Mouse (Mus musculus): ENCODE data around the gene Adrm1. TPM values are rescaled to one million over a fixed set of nuclear protein-coding genes. Genes with fewer than 3 reads are reported as not detected.
"Not testable (repeated sequence)": the region's sequence is repeated elsewhere in the genome, so short reads cannot be mapped to it uniquely, and the experiment has no call there.

The Adrm1 gene
- polyA plus RNA-seq, 1 experiment from 2014 or later = 207 TPM

GRCm38 (mm10) chr2:180165855-180166254, 5.4 kb upstream of the Adrm1 start:
- WGBS = 77% methylated on average over 2 of the region's 2 CpGs
- Histone ChIP-seq H3K36me3 (peaks cover 22% of the 10 kb centered on the region), H3K4me2 (no peak overlapping the region), H3K27ac (no peak overlapping the region), H3K4me3 (replicated peaks) (no peak overlapping the region), H3K9me3 (no peaks in the 10 kb centered on the region), H3K27me3 (no peaks in the 10 kb centered on the region), H3K9ac (replicated peaks) (no peak overlapping the region), H3K4me1 (replicated peaks) (peaks cover 3% of the 10 kb centered on the region; the same call in 1 of the 2 replicates)
- no peak for ATAC-seq (ENCODE audit: insufficient number of reproducible peaks, insufficient read depth, low FRiP score, low TSS enrichment, low read depth)

GRCm38 (mm10) chr2:180166869-180167268, 4.4 kb upstream of the Adrm1 start:
- Histone ChIP-seq H3K4me1 (replicated peaks) (peaks cover 4% of the 10 kb centered on the region; the same call in 1 of the 2 replicates), H3K9me3 (no peaks in the 10 kb centered on the region), H3K9ac (replicated peaks) (no peak overlapping the region), H3K4me2 (no peak overlapping the region), H3K27me3 (no peaks in the 10 kb centered on the region), H3K36me3 (peaks cover 13% of the 10 kb centered on the region; the same call in 1 of the 2 replicates), H3K27ac (no peak overlapping the region), H3K4me3 (replicated peaks) (no peak overlapping the region)
- no peak for ATAC-seq (ENCODE audit: insufficient number of reproducible peaks, insufficient read depth, low FRiP score, low TSS enrichment, low read depth)
- WGBS = 79% methylated on average over 2 of the region's 2 CpGs

- 0 out of 2 replicates have a peak overlapping the region, but pooled peaks have one; percentile 50 for H3K9ac ChIP-seq (replicated peaks)
- no peak overlapping the region for H3K27ac ChIP-seq
- ATAC-seq (ENCODE audit: insufficient number of reproducible peaks, insufficient read depth, low FRiP score, low TSS enrichment, low read depth) = no peak
- H3K27me3 ChIP-seq = no peaks in the 10 kb centered on the region
- H3K4me2 ChIP-seq = peak overlapping the region; percentile 99
- H3K4me1 ChIP-seq (replicated peaks) = peaks cover 19% of the 10 kb centered on the region
- peak overlapping the region; percentile 98; the same call in 1 of the 2 replicates for H3K4me3 ChIP-seq (replicated peaks)
- 79% methylated on average over 11 of the region's 11 CpGs for WGBS
- H3K9me3 ChIP-seq = no peaks in the 10 kb centered on the region
- H3K36me3 ChIP-seq = peaks cover 25% of the 10 kb centered on the region
Measured at GRCm38 (mm10) chr2:180170151-180170805, 1.0 kb upstream of the Adrm1 start.

- H3K4me2 ChIP-seq = peak overlapping the region; percentile 99
- peaks cover 19% of the 10 kb centered on the region for H3K4me1 ChIP-seq (replicated peaks)
- H3K9ac ChIP-seq (replicated peaks) = peak overlapping the region; percentile 94
- H3K4me3 ChIP-seq (replicated peaks) = peak overlapping the region; percentile 98
- H3K27ac ChIP-seq = peak overlapping the region; percentile 89
- ATAC-seq (ENCODE audit: insufficient number of reproducible peaks, insufficient read depth, low FRiP score, low TSS enrichment, low read depth) = peak; percentile 63
- H3K27me3 ChIP-seq = no peaks in the 10 kb centered on the region
- under 1% methylated on average over 80 of the region's 80 CpGs for WGBS
- H3K9me3 ChIP-seq = no peaks in the 10 kb centered on the region
- H3K36me3 ChIP-seq = peaks cover 38% of the 10 kb centered on the region
Measured at GRCm38 (mm10) chr2:180171522-180172070, 311 bp downstream of the Adrm1 start.

GRCm38 (mm10) chr2:180172152-180172551, 867 bp downstream of the Adrm1 start:
- Histone ChIP-seq H3K4me3 (replicated peaks) (peak overlapping the region; percentile 98), H3K27me3 (no peaks in the 10 kb centered on the region), H3K4me1 (replicated peaks) (peaks cover 19% of the 10 kb centered on the region), H3K9ac (replicated peaks) (peak overlapping the region; percentile 94), H3K9me3 (no peaks in the 10 kb centered on the region), H3K36me3 (peaks cover 43% of the 10 kb centered on the region), H3K27ac (0 out of 2 replicates have a peak overlapping the region, but pooled peaks have one; percentile 31), H3K4me2 (peak overlapping the region; percentile 99)
- no peak for ATAC-seq (ENCODE audit: insufficient number of reproducible peaks, insufficient read depth, low FRiP score, low TSS enrichment, low read depth)
- WGBS = 8% methylated on average over 8 of the region's 9 CpGs

- Histone ChIP-seq H3K36me3 (peaks cover 53% of the 10 kb centered on the region), H3K9ac (replicated peaks) (peak overlapping the region; percentile 94; the same call in 1 of the 2 replicates)
Measured at GRCm38 (mm10) chr2:180173163-180173562, 1.9 kb downstream of the Adrm1 start.

GRCm38 (mm10) chr2:180173711-180174110, 2.4 kb downstream of the Adrm1 start:
- peaks cover 19% of the 10 kb centered on the region for H3K4me1 ChIP-seq (replicated peaks)
- not testable (repeated sequence) for H3K27ac ChIP-seq; ATAC-seq (ENCODE audit: insufficient number of reproducible peaks, insufficient read depth, low FRiP score, low TSS enrichment, low read depth); H3K27me3 ChIP-seq; H3K9me3 ChIP-seq; H3K4me2 ChIP-seq
- 0 out of 2 replicates have a peak overlapping the region, but pooled peaks have one; percentile 94 for H3K9ac ChIP-seq (replicated peaks)
- peak overlapping the region; percentile 9; the same call in 1 of the 2 replicates for H3K4me3 ChIP-seq (replicated peaks)
- H3K36me3 ChIP-seq = peaks cover 59% of the 10 kb centered on the region
- 95% methylated on average over 8 of the region's 8 CpGs for WGBS

More at GRCm38 (mm10) chr2:180173163-180173562, 1.9 kb downstream of the Adrm1 start:
- H3K4me3 ChIP-seq (replicated peaks) = peak overlapping the region; percentile 98
- no peaks in the 10 kb centered on the region for H3K27me3 ChIP-seq
- no peak for ATAC-seq (ENCODE audit: insufficient number of reproducible peaks, insufficient read depth, low FRiP score, low TSS enrichment, low read depth)
- H3K27ac ChIP-seq = no peak overlapping the region
- H3K4me1 ChIP-seq (replicated peaks) = peaks cover 19% of the 10 kb centered on the region
- H3K4me2 ChIP-seq = peak overlapping the region; percentile 99
- 78% methylated on average over 4 of the region's 4 CpGs for WGBS
- H3K9me3 ChIP-seq = no peaks in the 10 kb centered on the region

- no peak overlapping the region for H3K9ac ChIP-seq (replicated peaks)
- peaks cover 19% of the 10 kb centered on the region for H3K4me1 ChIP-seq (replicated peaks)
- H3K27me3 ChIP-seq = no peaks in the 10 kb centered on the region
- peaks cover 63% of the 10 kb centered on the region for H3K36me3 ChIP-seq
- WGBS = 87% methylated on average over 5 of the region's 5 CpGs
- H3K4me3 ChIP-seq (replicated peaks) = no peak overlapping the region
- no peak overlapping the region for H3K4me2 ChIP-seq
- ATAC-seq (ENCODE audit: insufficient number of reproducible peaks, insufficient read depth, low FRiP score, low TSS enrichment, low read depth) = no peak
- no peak overlapping the region for H3K27ac ChIP-seq
- no peaks in the 10 kb centered on the region for H3K9me3 ChIP-seq
Measured at GRCm38 (mm10) chr2:180174121-180174520, 2.8 kb downstream of the Adrm1 start.

GRCm38 (mm10) chr2:180175725-180176124, 4.4 kb downstream of the Adrm1 start:
- Histone ChIP-seq H3K27me3 (no peaks in the 10 kb centered on the region), H3K9ac (replicated peaks) (no peak overlapping the region), H3K36me3 (peaks cover 72% of the 10 kb centered on the region), H3K4me2 (no peak overlapping the region), H3K4me1 (replicated peaks) (peaks cover 18% of the 10 kb centered on the region), H3K4me3 (replicated peaks) (no peak overlapping the region), H3K9me3 (no peaks in the 10 kb centered on the region), H3K27ac (no peak overlapping the region)
- no peak for ATAC-seq (ENCODE audit: insufficient number of reproducible peaks, insufficient read depth, low FRiP score, low TSS enrichment, low read depth)
- 92% methylated on average over 7 of the region's 7 CpGs for WGBS

GRCm38 (mm10) chr2:180181542-180181941, 10.3 kb downstream of the Adrm1 start:
- H3K9ac ChIP-seq (replicated peaks) = no peak overlapping the region
- H3K27ac ChIP-seq = no peak overlapping the region
- WGBS = 86% methylated on average over 9 of the region's 9 CpGs
- H3K4me3 ChIP-seq (replicated peaks) = no peak overlapping the region
- no peak overlapping the region for H3K4me2 ChIP-seq
- peaks cover 57% of the 10 kb centered on the region for H3K36me3 ChIP-seq
- H3K9me3 ChIP-seq = no peaks in the 10 kb centered on the region
- ATAC-seq (ENCODE audit: insufficient number of reproducible peaks, insufficient read depth, low FRiP score, low TSS enrichment, low read depth) = no peak
- no peaks in the 10 kb centered on the region for H3K27me3 ChIP-seq
- no peaks in the 10 kb centered on the region for H3K4me1 ChIP-seq (replicated peaks)

GRCm38 (mm10) chr2:180184011-180184751, 12.9 kb downstream of the Adrm1 start:
- H3K9ac ChIP-seq (replicated peaks) = no peak overlapping the region
- no peak overlapping the region for H3K4me2 ChIP-seq
- H3K4me1 ChIP-seq (replicated peaks) = no peaks in the 10 kb centered on the region
- H3K36me3 ChIP-seq = peaks cover 35% of the 10 kb centered on the region
- H3K27ac ChIP-seq = no peak overlapping the region
- no peak for ATAC-seq (ENCODE audit: insufficient number of reproducible peaks, insufficient read depth, low FRiP score, low TSS enrichment, low read depth)
- H3K27me3 ChIP-seq = no peaks in the 10 kb centered on the region
- no peaks in the 10 kb centered on the region for H3K9me3 ChIP-seq
- H3K4me3 ChIP-seq (replicated peaks) = no peak overlapping the region
- WGBS = 78% methylated on average over 24 of the region's 24 CpGs
